Mouse (Mus musculus) stomach, adult 2 months (tissue): Measurements from ENCODE around the gene Olfr11. TPM values are rescaled to one million over a fixed set of nuclear protein-coding genes. Genes with fewer than 3 reads are reported as not detected.

ENCODE experiments used
- polyA plus RNA-seq: library from polyadenylated mRNA; depleted of rRNA; stranded (reverse); fragments of >200 nt; gene quantifications from 2 replicates; pipeline ENCODE4 v1.2.3, GENCODE M21; 2012; rRNA removed

The Olfr11 gene
- not detected in 2 replicates for polyA plus RNA-seq

GRCm38 (mm10) chr13:21642418-21642817 is at the start of gene Olfr11:
Olfr11 (minus strand) TSS chr13:21642518.

GRCm38 (mm10) chr13:21677305-21677704 is 35.0 kb upstream of the Olfr11 start, which contains the start of gene Olfr1360:
Olfr1360 (minus strand) TSS chr13:21677405.

GRCm38 (mm10) chr13:21663286-21663685 is 21.0 kb upstream of the Olfr11 start, which contains the start of gene Olfr1361:
Olfr1361 (minus strand) TSS chr13:21663386.

GRCm38 (mm10) chr13:21613922-21614321 is 28.4 kb downstream of the Olfr11 start, which contains the start of gene Olfr1362:
Olfr1362 (minus strand) TSS chr13:21614022.

Other genes with a start within 250 kb of the Olfr11 start
- 4.7 and 5.7 TPM in 2 replicates for gene Zkscan3, start 239.8 kb downstream of the Olfr11 start, polyA plus RNA-seq
- gene Pgbd1, start 201.5 kb downstream of the Olfr11 start, polyA plus RNA-seq, result 0.15 TPM in 1 of 2 replicates, not detected in the other
- gene Zscan26, start 188.8 kb downstream of the Olfr11 start, polyA plus RNA-seq, result 0.71 and 1.9 TPM in 2 replicates
- gene Nkapl, start 174.0 kb downstream of the Olfr11 start, polyA plus RNA-seq, result 0.08 and 0.15 TPM in 2 replicates
- 0.05 and 0.26 TPM in 2 replicates for gene Zkscan4, start 163.6 kb downstream of the Olfr11 start, polyA plus RNA-seq
- gene Gm10065, start 163.1 kb downstream of the Olfr11 start, polyA plus RNA-seq, result not detected in 2 replicates
- gene AK157302, start 147.3 kb downstream of the Olfr11 start, polyA plus RNA-seq, result not detected in 2 replicates
- gene Gm11273, start 141.1 kb downstream of the Olfr11 start, polyA plus RNA-seq, result 17.8 and 21.1 TPM in 2 replicates
- 0.41 and 0.57 TPM in 2 replicates for gene Zkscan8, start 111.4 kb downstream of the Olfr11 start, polyA plus RNA-seq
- gene Olfr1366, start 99.7 kb downstream of the Olfr11 start, polyA plus RNA-seq, result not detected in 2 replicates
- gene Olfr1535, start 82.6 kb downstream of the Olfr11 start, polyA plus RNA-seq, result not detected in 2 replicates
- not detected in 2 replicates for gene Olfr1364, start 60.8 kb downstream of the Olfr11 start, polyA plus RNA-seq
- not detected in 2 replicates for gene Olfr1362, start 28.5 kb downstream of the Olfr11 start, polyA plus RNA-seq
- not detected in 2 replicates for gene Olfr1361, start 20.9 kb upstream of the Olfr11 start, polyA plus RNA-seq
- gene Olfr1360, start 34.9 kb upstream of the Olfr11 start, polyA plus RNA-seq, result not detected in 2 replicates
- gene Olfr1359, start 55.6 kb upstream of the Olfr11 start, polyA plus RNA-seq, result not detected in 2 replicates
- 2.0 and 2.3 TPM in 2 replicates for gene Hist1h2bl, start 73.6 kb upstream of the Olfr11 start, polyA plus RNA-seq
- gene Hist1h2ai, start 73.9 kb upstream of the Olfr11 start, polyA plus RNA-seq, result 10.0 and 28.4 TPM in 2 replicates
- gene Hist1h3h, start 75.1 kb upstream of the Olfr11 start, polyA plus RNA-seq, result 30.9 and 34.4 TPM in 2 replicates
- 0.27 and 2.2 TPM in 2 replicates for gene Hist1h2bm, start 79.5 kb upstream of the Olfr11 start, polyA plus RNA-seq
- 1.6 and 2.1 TPM in 2 replicates for gene Hist1h4j, start 92.5 kb upstream of the Olfr11 start, polyA plus RNA-seq
- gene Hist1h4k, start 108.0 kb upstream of the Olfr11 start, polyA plus RNA-seq, result 4.7 and 8.7 TPM in 2 replicates
- 8.2 and 14.0 TPM in 2 replicates for gene Hist1h2ak, start 111.3 kb upstream of the Olfr11 start, polyA plus RNA-seq
- 1.2 and 4.2 TPM in 2 replicates for gene Hist1h2bn, start 111.6 kb upstream of the Olfr11 start, polyA plus RNA-seq
- 0.24 TPM in 1 of 2 replicates, not detected in the other for gene Hist1h1b, start 138.1 kb upstream of the Olfr11 start, polyA plus RNA-seq
- gene Hist1h3i, start 140.9 kb upstream of the Olfr11 start, polyA plus RNA-seq, result 19.2 and 38.0 TPM in 2 replicates
- gene Hist1h2an, start 144.7 kb upstream of the Olfr11 start, polyA plus RNA-seq, result 1.5 and 14.1 TPM in 2 replicates
- 0.90 TPM in 1 of 2 replicates, not detected in the other for gene Hist1h2bp, start 144.9 kb upstream of the Olfr11 start, polyA plus RNA-seq
- gene Hist1h2bq, start 167.7 kb upstream of the Olfr11 start, polyA plus RNA-seq, result 6.4 and 9.3 TPM in 2 replicates
- gene Hist1h2ao, start 167.9 kb upstream of the Olfr11 start, polyA plus RNA-seq, result not detected in 2 replicates
- not detected in 2 replicates for gene Hist1h4m, start 169.2 kb upstream of the Olfr11 start, polyA plus RNA-seq
- gene Hist1h4n, start 189.7 kb upstream of the Olfr11 start, polyA plus RNA-seq, result 4.8 and 6.7 TPM in 2 replicates
- gene Hist1h2ap, start 191.0 kb upstream of the Olfr11 start, polyA plus RNA-seq, result 121 and 393 TPM in 2 replicates
- gene Hist1h2br, start 191.2 kb upstream of the Olfr11 start, polyA plus RNA-seq, result 6.9 and 8.0 TPM in 2 replicates